Mouse (Mus musculus) thymus, postnatal 36 days (tissue): ENCODE measurements at regions not wholly inside any gene's neighbourhood (a gene's known extent, or its start where the extent isn't known, plus 50 kb on each side); places are given as distances from the start of the nearest gene placed in this dataset.

ENCODE experiments used
- DNase-seq, 2 experiments: peaks; one replicate each; pipeline ENCODE4 v3.0.0; 2022; ENCODE audit warnings: mixed read lengths in 2 of 2

- DNase-seq = no peak
These were observed 409.7 kb downstream of the Zfp704 start for GRCm38 (mm10) chr3:9200156-9200555.

- DNase-seq = peak; percentile 4 to 17
These were observed 411.1 kb downstream of the Zfp704 start for GRCm38 (mm10) chr3:9198652-9199332.

- no peak for DNase-seq
These were observed 414.1 kb downstream of the Zfp704 start for GRCm38 (mm10) chr3:9195781-9196180.

- DNase-seq = no peak
These were observed 420.3 kb downstream of the Zfp704 start for GRCm38 (mm10) chr3:9189366-9190287.

GRCm38 (mm10) chr3:9186364-9187120 lies 423.3 kb downstream of the Zfp704 start:
- no peak for DNase-seq

- no peak for DNase-seq
These were observed 428.3 kb downstream of the Zfp704 start for GRCm38 (mm10) chr3:9181576-9181975.

- DNase-seq = no peak
These were observed 430.2 kb downstream of the Zfp704 start for GRCm38 (mm10) chr3:9179641-9180040.

- no peak for DNase-seq
These were observed 435.4 kb downstream of the Zfp704 start for GRCm38 (mm10) chr3:9174517-9174832.

GRCm38 (mm10) chr3:9173643-9174516 lies 436.0 kb downstream of the Zfp704 start:
- DNase-seq = no peak

GRCm38 (mm10) chr3:9171970-9172369 lies 437.9 kb downstream of the Zfp704 start:
- no peak for DNase-seq

GRCm38 (mm10) chr3:9168955-9169354 lies 440.9 kb downstream of the Zfp704 start:
- DNase-seq = no peak

- DNase-seq = no peak
These were observed 450.8 kb downstream of the Zfp704 start for GRCm38 (mm10) chr3:9159073-9159472.

- DNase-seq = peak; percentile 15 to 21
These were observed 455.7 kb downstream of the Zfp704 start for GRCm38 (mm10) chr3:9154172-9154571.

GRCm38 (mm10) chr3:9153690-9154089 lies 456.2 kb downstream of the Zfp704 start:
- DNase-seq = peak; percentile 7 to 18

GRCm38 (mm10) chr3:9152256-9152655 lies 457.6 kb downstream of the Zfp704 start:
- no peak for DNase-seq

- no peak for DNase-seq
These were observed 458.3 kb downstream of the Zfp704 start for GRCm38 (mm10) chr3:9151590-9151989.

GRCm38 (mm10) chr3:9148605-9149004 lies 461.3 kb downstream of the Zfp704 start:
- no peak for DNase-seq

GRCm38 (mm10) chr3:9146481-9146880 lies 463.4 kb downstream of the Zfp704 start:
- no peak for DNase-seq

- DNase-seq = no peak
These were observed 464.3 kb downstream of the Zfp704 start for GRCm38 (mm10) chr3:9145612-9146011.

- DNase-seq = no peak
These were observed 468.0 kb downstream of the Zfp704 start for GRCm38 (mm10) chr3:9141836-9142235.

- DNase-seq = no peak
These were observed 472.6 kb downstream of the Zfp704 start for GRCm38 (mm10) chr3:9137131-9137874.

GRCm38 (mm10) chr3:9133991-9134390 lies 475.9 kb downstream of the Zfp704 start:
- no peak for DNase-seq
